Mouse (Mus musculus): ENCODE measurements at regions not wholly inside any gene's neighbourhood (a gene's known extent, or its start where the extent isn't known, plus 50 kb on each side); places are given as distances from the start of the nearest gene placed in this dataset.

- TF ChIP-seq CTCF (IDR thresholded peaks at IDR 0.05; ENCODE audit: low read depth) (no peak), EP300 (optimal IDR thresholded peaks at IDR 0.05) (no peak)
These were observed 3782.0 kb upstream of the Gm7489 start for GRCm38 (mm10) chr15:50102596-50103277.

Measured in stomach, postnatal 0 days (tissue).